Mouse (Mus musculus) liver, adult 2 months (tissue): ENCODE measurements at regions not wholly inside any gene's neighbourhood (a gene's known extent, or its start where the extent isn't known, plus 50 kb on each side); places are given as distances from the start of the nearest gene placed in this dataset.

ENCODE experiments used
- CTCF ChIP-seq: fragments of 200-500 bp; IDR thresholded peaks from 2 replicates; pipeline ENCODE4 v1.5.1; 2011; ENCODE audit warnings: low read depth, low read length, control low read depth
- POLR2A ChIP-seq: fragments of 200-500 bp; IDR thresholded peaks from 2 replicates; pipeline ENCODE4 v1.6.1; 2011; ENCODE audit warnings: low read length, control low read depth; ENCODE audit not compliant: insufficient read depth; ENCODE audit errors: extremely low read depth

DNA sequence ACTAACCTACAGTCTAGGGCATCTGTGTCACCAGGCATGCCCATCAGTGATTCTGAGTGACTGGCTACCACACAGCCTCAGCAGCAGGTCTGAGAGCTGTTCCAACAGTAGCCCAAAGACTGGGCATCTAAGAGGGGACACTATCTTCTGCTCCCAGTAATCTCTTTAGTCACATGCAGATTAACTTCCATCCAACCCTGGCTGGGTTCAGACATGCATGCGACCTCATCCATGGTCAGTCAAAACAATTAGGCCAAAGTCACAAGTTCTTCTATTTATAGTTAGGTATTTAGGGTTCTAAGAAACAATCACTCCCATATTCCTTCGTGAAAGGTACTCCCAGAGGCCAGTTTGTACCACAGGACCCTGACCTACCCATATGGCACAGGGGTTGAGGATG, 138.2 kb upstream of the Teddm2 start:
- TF ChIP-seq CTCF = no peak
- TF ChIP-seq POLR2A = no peak
